Mouse (Mus musculus) c-Kit-positive CD71-positive TER-119-negative erythroid progenitor cells, embryonic 14.5 days (primary cell): Measurements from ENCODE around the gene Sspn.

Source experiments
- DNase-seq: peaks from one replicate; pipeline ENCODE4 v3.0.0-alpha.2; 2013; ENCODE audit warnings: low read depth

The Sspn gene

GRCm38 (mm10) chr6:145934001-145934696 lies 2.7 kb downstream of the Sspn start:
- no peak for DNase-seq

- no peak for DNase-seq
Measured at GRCm38 (mm10) chr6:145934697-145935240, 3.3 kb downstream of the Sspn start.

- DNase-seq: no peak
Measured at GRCm38 (mm10) chr6:145935912-145936311, 4.5 kb downstream of the Sspn start.

- no peak for DNase-seq
Measured at GRCm38 (mm10) chr6:145936511-145936910, 5.1 kb downstream of the Sspn start.

GRCm38 (mm10) chr6:145940852-145941251 lies 9.4 kb downstream of the Sspn start:
- DNase-seq: no peak

GRCm38 (mm10) chr6:145942263-145942966 lies 11.0 kb downstream of the Sspn start:
- DNase-seq: no peak

GRCm38 (mm10) chr6:145943414-145943813 lies 12.0 kb downstream of the Sspn start:
- DNase-seq: no peak

GRCm38 (mm10) chr6:145945700-145946344 lies 14.4 kb downstream of the Sspn start:
- no peak for DNase-seq

- no peak for DNase-seq
Measured at GRCm38 (mm10) chr6:145949049-145949448, 17.6 kb downstream of the Sspn start.

GRCm38 (mm10) chr6:145950626-145951025 lies 19.2 kb downstream of the Sspn start:
- DNase-seq: no peak

- DNase-seq: no peak
Measured at GRCm38 (mm10) chr6:145952594-145952993, 21.2 kb downstream of the Sspn start.

- no peak for DNase-seq
Measured at GRCm38 (mm10) chr6:145953121-145953896, 21.9 kb downstream of the Sspn start.

GRCm38 (mm10) chr6:145957427-145957965 lies 26.1 kb downstream of the Sspn start:
- no peak for DNase-seq

GRCm38 (mm10) chr6:145958070-145958469 lies 26.6 kb downstream of the Sspn start:
- DNase-seq: no peak

- no peak for DNase-seq
Measured at GRCm38 (mm10) chr6:145961047-145961446, 29.6 kb downstream of the Sspn start.

GRCm38 (mm10) chr6:145963966-145964365 lies 32.5 kb downstream of the Sspn start:
- DNase-seq: no peak

GRCm38 (mm10) chr6:145967693-145968092 lies 36.3 kb downstream of the Sspn start:
- DNase-seq: no peak

GRCm38 (mm10) chr6:145968301-145968818 lies 36.9 kb downstream of the Sspn start:
- DNase-seq: no peak

GRCm38 (mm10) chr6:145968821-145969220 lies 37.4 kb downstream of the Sspn start:
- no peak for DNase-seq

- no peak for DNase-seq
Measured at GRCm38 (mm10) chr6:145969572-145969971, 38.1 kb downstream of the Sspn start.

GRCm38 (mm10) chr6:145972107-145972506 lies 40.7 kb downstream of the Sspn start:
- DNase-seq: no peak
